Mouse (Mus musculus) layer of hippocampus, adult 18-20 months (tissue): ENCODE data around the gene Gpr3. TPM values are rescaled to one million over a fixed set of nuclear protein-coding genes. Genes with fewer than 3 reads are reported as not detected.

Source experiments
- DNase-seq, 2 experiments: peaks; one replicate each; pipeline ENCODE4 v3.0.0; 2022; ENCODE audit warnings: low spot score in 2 of 2
- total RNA-seq, 2 experiments: library from RNA; stranded (reverse); gene quantifications; 2 replicates each; pipeline ENCODE4 v1.2.3; 2021

The Gpr3 gene
- total RNA-seq, 2 experiments from 2014 or later, result 7.3 to 7.6 TPM

GRCm38 (mm10) chr4:133199743-133200142 is 12.6 kb downstream of the Gpr3 start:
- no peak for DNase-seq

- no peak for DNase-seq
These were observed 13.8 kb downstream of the Gpr3 start for GRCm38 (mm10) chr4:133198337-133199180.

GRCm38 (mm10) chr4:133197801-133198286 is 14.5 kb downstream of the Gpr3 start:
- no peak for DNase-seq

- DNase-seq, result no peak
These were observed 15.0 kb downstream of the Gpr3 start for GRCm38 (mm10) chr4:133197355-133197754.

- no peak for DNase-seq
These were observed 15.5 kb downstream of the Gpr3 start for GRCm38 (mm10) chr4:133196852-133197251.

- no peak for DNase-seq
These were observed 16.2 kb downstream of the Gpr3 start for GRCm38 (mm10) chr4:133196136-133196535.

GRCm38 (mm10) chr4:133195014-133195413 is 17.3 kb downstream of the Gpr3 start:
- no peak for DNase-seq

GRCm38 (mm10) chr4:133194482-133194881 is 17.9 kb downstream of the Gpr3 start:
- DNase-seq, result no peak

- no peak for DNase-seq
These were observed 22.9 kb downstream of the Gpr3 start for GRCm38 (mm10) chr4:133189396-133189795.

- DNase-seq, result no peak
These were observed 25.5 kb downstream of the Gpr3 start for GRCm38 (mm10) chr4:133186856-133187255.

GRCm38 (mm10) chr4:133185893-133186292 is 26.4 kb downstream of the Gpr3 start:
- no peak for DNase-seq

GRCm38 (mm10) chr4:133184898-133185665 is 27.3 kb downstream of the Gpr3 start:
- no peak for DNase-seq

- no peak for DNase-seq
These were observed 28.1 kb downstream of the Gpr3 start for GRCm38 (mm10) chr4:133184031-133184897.

- no peak for DNase-seq
These were observed 29.8 kb downstream of the Gpr3 start for GRCm38 (mm10) chr4:133182439-133183033.

GRCm38 (mm10) chr4:133179258-133179657 is 33.1 kb downstream of the Gpr3 start:
- DNase-seq, result no peak

GRCm38 (mm10) chr4:133178305-133178704 is 34.0 kb downstream of the Gpr3 start:
- DNase-seq, result no peak

GRCm38 (mm10) chr4:133176761-133177403 is 35.5 kb downstream of the Gpr3 start:
- DNase-seq, result peak in 1 of 2 experiments; percentile 50

GRCm38 (mm10) chr4:133175998-133176760 is 36.2 kb downstream of the Gpr3 start:
- DNase-seq, result no peak

- DNase-seq, result no peak
These were observed 37.1 kb downstream of the Gpr3 start for GRCm38 (mm10) chr4:133175274-133175673.
